Mouse (Mus musculus): ENCODE measurements around the gene P4ha3. TPM values are rescaled to one million over a fixed set of nuclear protein-coding genes. Genes with fewer than 3 reads are reported as not detected.

P4ha3 gene
- polyA plus RNA-seq, 1 experiment from 2014 or later: 1.5 TPM

DNA sequence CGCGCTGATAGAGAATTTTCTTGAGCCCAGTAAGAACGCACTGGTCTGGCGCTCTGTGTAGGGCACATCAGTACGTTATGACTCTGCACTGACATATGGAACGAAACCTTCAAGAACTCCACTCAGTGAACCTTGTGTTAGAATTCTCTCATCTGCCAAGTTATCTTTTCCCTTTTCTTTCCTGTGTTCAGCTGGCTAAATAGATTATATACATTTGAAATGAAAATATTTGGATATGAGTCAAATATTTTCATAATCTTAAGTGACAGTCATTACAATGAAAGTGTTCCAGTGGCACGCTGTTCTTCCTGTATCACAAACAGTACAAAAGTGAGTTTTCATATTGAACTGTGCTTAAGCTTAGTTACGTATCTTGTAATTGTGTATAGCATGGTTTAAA, 13.0 kb upstream of the P4ha3 start:
- ATAC-seq (no peak), DNase-seq (ENCODE audit: low spot score) (no peak)
- no peaks in the 10 kb centered on the region for H3K4me1 ChIP-seq (ENCODE audit: control insufficient read depth, insufficient read depth, low read length)
- WGBS: 95% methylated on average over 8 of the region's 8 CpGs
- no peak overlapping the region for H3K4me3 ChIP-seq (ENCODE audit: low read depth, low read length)
- H3K4me2 ChIP-seq (ENCODE audit: low read length): no peak overlapping the region
- peaks cover 23% of the 10 kb centered on the region for H3K36me3 ChIP-seq (ENCODE audit: control insufficient read depth, insufficient read depth, low read length)
- H3K9ac ChIP-seq (ENCODE audit: low read length): no peak overlapping the region
- H3K27me3 ChIP-seq (replicated peaks; ENCODE audit: control insufficient read depth, insufficient read depth, low read length): no peaks in the 10 kb centered on the region
- no peaks in the 10 kb centered on the region for H3K9me3 ChIP-seq (replicated peaks; ENCODE audit: control insufficient read depth, low read length)
- H3K27ac ChIP-seq (ENCODE audit: low read depth, low read length): no peak overlapping the region

DNA sequence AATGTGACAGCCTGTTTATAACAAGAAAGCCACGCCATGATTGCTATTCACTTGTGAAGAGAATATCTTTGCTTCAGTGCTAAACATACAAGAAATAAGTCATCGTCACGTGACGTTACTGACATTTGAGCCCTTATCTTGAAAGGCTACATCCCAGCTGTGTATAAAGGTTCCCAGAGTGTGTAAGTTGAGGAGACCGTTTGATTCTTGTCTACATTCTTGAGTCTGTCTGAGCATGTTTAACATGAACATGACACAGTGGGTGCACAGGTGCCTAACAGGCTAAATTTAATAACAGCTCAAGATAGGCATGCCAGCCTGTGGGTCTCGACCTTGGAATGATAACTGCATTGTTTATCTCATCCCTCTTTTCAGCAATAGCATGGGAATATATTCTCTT, 10.8 kb upstream of the P4ha3 start:
- Histone ChIP-seq H3K4me3 (ENCODE audit: low read depth, low read length) (no peak overlapping the region), H3K4me1 (ENCODE audit: control insufficient read depth, insufficient read depth, low read length) (no peaks in the 10 kb centered on the region), H3K27ac (ENCODE audit: low read depth, low read length) (no peak overlapping the region), H3K27me3 (replicated peaks; ENCODE audit: control insufficient read depth, insufficient read depth, low read length) (no peaks in the 10 kb centered on the region), H3K9ac (ENCODE audit: low read length) (no peak overlapping the region), H3K9me3 (replicated peaks; ENCODE audit: control insufficient read depth, low read length) (no peaks in the 10 kb centered on the region), H3K36me3 (ENCODE audit: control insufficient read depth, insufficient read depth, low read length) (peaks cover 11% of the 10 kb centered on the region), H3K4me2 (ENCODE audit: low read length) (no peak overlapping the region)
- DNase-seq (ENCODE audit: low spot score) (no peak), ATAC-seq (no peak)
- WGBS: 90% methylated on average over 6 of the region's 6 CpGs

DNA sequence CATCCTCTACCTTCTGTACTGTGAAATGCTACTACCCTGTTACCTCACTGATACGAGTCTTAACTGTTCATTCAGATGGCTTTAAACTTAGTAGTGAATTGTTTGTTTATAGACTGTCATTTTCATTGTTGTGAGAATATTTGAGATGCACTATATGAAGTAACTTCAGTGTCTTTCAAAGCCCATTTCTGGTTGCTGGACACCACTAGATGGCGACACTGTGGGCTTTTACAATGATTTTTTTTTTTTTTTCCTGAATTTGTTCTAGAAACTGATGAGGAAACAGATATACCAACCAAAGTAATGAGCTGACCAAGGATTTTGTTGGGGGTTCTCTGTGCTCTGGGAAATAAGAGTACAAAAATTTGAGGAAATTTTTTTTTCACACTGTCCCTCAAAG, 8.9 kb upstream of the P4ha3 start:
- 51% methylated on average over 2 of the region's 2 CpGs for WGBS
- Histone ChIP-seq H3K4me3 (ENCODE audit: low read depth, low read length) (no peak overlapping the region), H3K9me3 (replicated peaks; ENCODE audit: control insufficient read depth, low read length) (no peaks in the 10 kb centered on the region), H3K4me1 (ENCODE audit: control insufficient read depth, insufficient read depth, low read length) (no peaks in the 10 kb centered on the region), H3K4me2 (ENCODE audit: low read length) (no peak overlapping the region), H3K27me3 (replicated peaks; ENCODE audit: control insufficient read depth, insufficient read depth, low read length) (no peaks in the 10 kb centered on the region), H3K27ac (ENCODE audit: low read depth, low read length) (no peak overlapping the region), H3K9ac (ENCODE audit: low read length) (no peak overlapping the region), H3K36me3 (ENCODE audit: control insufficient read depth, insufficient read depth, low read length) (0 out of 2 replicates have a peak, but pooled peaks cover 10% of the 10 kb centered on the region)
- DNase-seq (ENCODE audit: low spot score) (peak; percentile 36), ATAC-seq (no peak)

DNA sequence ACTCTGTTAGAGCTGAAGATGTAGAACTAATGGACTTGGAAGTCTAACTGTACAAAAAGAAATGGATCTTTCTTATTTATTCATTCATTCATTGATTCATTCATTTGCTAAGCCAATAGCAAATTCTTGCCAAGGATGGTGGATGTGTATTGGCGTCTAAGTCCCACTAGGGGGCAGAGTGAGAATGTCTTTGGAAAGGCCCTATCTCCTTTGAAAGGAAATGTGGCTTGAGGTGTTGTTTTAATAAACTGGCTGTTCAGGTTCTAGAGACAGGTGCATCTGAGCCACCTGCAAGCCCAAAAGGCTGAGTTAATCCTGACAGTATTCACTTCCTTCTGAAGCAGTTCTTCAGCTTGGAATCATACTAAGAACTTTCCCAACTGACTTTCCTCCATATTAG, 5.5 kb upstream of the P4ha3 start:
- ATAC-seq: no peak
- H3K36me3 ChIP-seq (ENCODE audit: control insufficient read depth, insufficient read depth, low read length): 0 out of 2 replicates have a peak, but pooled peaks cover under 1% of the 10 kb centered on the region
- 0% methylated on average over 1 of the region's 1 CpGs for WGBS
- H3K27ac ChIP-seq (ENCODE audit: low read depth, low read length): no peak overlapping the region
- no peaks in the 10 kb centered on the region for H3K4me1 ChIP-seq (ENCODE audit: control insufficient read depth, insufficient read depth, low read length)
- peak; percentile 85 for DNase-seq (ENCODE audit: low spot score)
- no peak overlapping the region for H3K4me3 ChIP-seq (ENCODE audit: low read depth, low read length)
- H3K9me3 ChIP-seq (replicated peaks; ENCODE audit: control insufficient read depth, low read length): no peaks in the 10 kb centered on the region
- 0 out of 2 replicates have a peak, but pooled peaks cover 3% of the 10 kb centered on the region for H3K27me3 ChIP-seq (replicated peaks; ENCODE audit: control insufficient read depth, insufficient read depth, low read length)
- H3K4me2 ChIP-seq (ENCODE audit: low read length): no peak overlapping the region
- H3K9ac ChIP-seq (ENCODE audit: low read length): no peak overlapping the region

DNA sequence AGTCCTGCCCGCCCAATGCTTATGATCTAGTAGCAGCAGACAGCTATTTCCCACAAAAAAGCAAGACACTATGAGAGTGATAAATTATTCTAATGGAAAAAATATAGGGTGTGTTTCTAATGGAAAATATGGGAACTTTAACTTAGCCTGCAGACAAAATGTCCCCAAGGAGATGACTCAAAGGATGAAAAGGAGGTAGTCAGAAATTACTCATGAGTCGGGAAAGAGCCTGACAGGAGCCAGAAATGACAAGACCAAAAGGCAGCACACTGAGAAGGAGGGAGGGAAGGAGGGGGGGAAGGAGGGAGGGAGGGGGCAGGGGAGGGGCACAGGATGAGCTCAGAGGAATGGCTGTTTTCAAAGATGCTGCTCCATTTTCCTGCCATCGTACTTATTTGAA, 3.7 kb upstream of the P4ha3 start:
- Histone ChIP-seq H3K27ac (ENCODE audit: low read depth, low read length) (no peak overlapping the region), H3K36me3 (ENCODE audit: control insufficient read depth, insufficient read depth, low read length) (no peaks in the 10 kb centered on the region), H3K4me2 (ENCODE audit: low read length) (no peak overlapping the region), H3K4me3 (ENCODE audit: low read depth, low read length) (no peak overlapping the region), H3K9me3 (replicated peaks; ENCODE audit: control insufficient read depth, low read length) (no peaks in the 10 kb centered on the region), H3K4me1 (ENCODE audit: control insufficient read depth, insufficient read depth, low read length) (no peaks in the 10 kb centered on the region), H3K9ac (ENCODE audit: low read length) (no peak overlapping the region), H3K27me3 (replicated peaks; ENCODE audit: control insufficient read depth, insufficient read depth, low read length) (peaks cover 9% of the 10 kb centered on the region; the same call in 1 of the 2 replicates)
- WGBS: 35% methylated on average over 3 of the region's 3 CpGs
- ATAC-seq: no peak
- DNase-seq (ENCODE audit: low spot score): peak; percentile 10

DNA sequence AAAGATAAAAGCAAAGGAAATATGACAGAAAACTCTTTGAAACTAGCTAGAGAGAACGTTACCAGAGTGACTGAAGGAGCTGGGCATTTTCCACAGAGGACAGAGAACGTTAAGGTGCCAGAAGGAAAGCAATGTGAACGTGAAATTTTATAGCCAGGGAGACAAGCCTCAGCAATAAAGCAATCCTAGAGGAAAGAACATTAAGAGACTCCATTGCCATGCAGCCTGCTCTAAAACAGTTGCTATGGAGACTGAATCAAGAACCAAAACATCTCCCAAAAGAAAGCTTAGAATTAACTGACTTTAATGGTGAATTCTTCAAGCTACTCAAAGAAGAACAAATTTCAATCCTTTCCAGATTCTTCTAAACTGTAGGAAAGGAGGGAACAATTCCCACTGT, 2.0 kb upstream of the P4ha3 start:
- Histone ChIP-seq H3K4me1 (ENCODE audit: control insufficient read depth, insufficient read depth, low read length) (peaks cover 6% of the 10 kb centered on the region), H3K4me2 (ENCODE audit: low read length) (no peak overlapping the region), H3K36me3 (ENCODE audit: control insufficient read depth, insufficient read depth, low read length) (no peaks in the 10 kb centered on the region), H3K9ac (ENCODE audit: low read length) (no peak overlapping the region), H3K4me3 (ENCODE audit: low read depth, low read length) (no peak overlapping the region), H3K27ac (ENCODE audit: low read depth, low read length) (no peak overlapping the region), H3K27me3 (replicated peaks; ENCODE audit: control insufficient read depth, insufficient read depth, low read length) (peaks cover 9% of the 10 kb centered on the region; the same call in 1 of the 2 replicates), H3K9me3 (replicated peaks; ENCODE audit: control insufficient read depth, low read length) (no peaks in the 10 kb centered on the region)
- DNase-seq (ENCODE audit: low spot score) (peak; percentile 37), ATAC-seq (no peak)
- 34% methylated on average over 3 of the region's 3 CpGs for WGBS

DNA sequence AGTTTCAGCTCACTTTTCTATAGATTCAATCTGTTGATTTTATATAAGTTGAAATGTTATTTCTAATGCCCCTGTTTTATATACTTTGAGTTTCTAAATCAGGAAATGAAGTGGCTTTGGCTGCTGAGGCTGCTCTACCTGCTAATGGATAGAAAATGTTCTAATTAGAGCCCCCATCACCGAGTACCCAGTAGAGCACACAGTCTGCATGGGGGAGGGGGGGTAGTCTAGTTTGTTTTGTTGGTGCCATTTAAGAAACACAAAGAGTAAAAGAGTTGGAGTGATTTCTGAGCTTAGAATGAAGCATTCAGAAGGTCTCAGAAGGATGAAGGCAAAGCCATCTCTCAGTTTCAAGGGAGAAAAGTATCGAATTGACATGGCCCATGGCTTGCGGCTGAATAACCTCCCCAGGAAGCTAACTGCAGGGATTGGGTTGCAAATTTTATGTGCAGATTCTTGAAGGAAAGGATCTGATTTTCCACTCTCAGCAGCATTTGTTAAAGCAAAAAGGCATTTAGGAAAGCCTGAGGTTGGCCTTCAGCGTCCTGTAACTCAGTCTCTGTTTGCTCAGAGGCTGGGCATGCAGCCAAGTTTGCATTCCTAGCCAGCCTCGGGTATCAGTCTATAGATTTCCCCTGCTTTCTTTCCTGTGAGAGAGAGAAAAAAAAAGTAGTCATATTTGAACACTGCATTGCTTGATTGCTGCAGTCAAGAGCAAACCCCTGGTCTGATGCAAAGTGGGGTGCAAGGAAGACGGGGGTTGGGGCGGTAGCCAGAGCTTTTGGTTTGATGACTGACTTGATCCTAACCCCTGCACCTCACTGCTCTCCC, 2.6 kb downstream of the P4ha3 start:
- H3K4me3 ChIP-seq (ENCODE audit: low read depth, low read length): no peak overlapping the region
- peak overlapping the region; percentile 63; the same call in 1 of the 2 replicates for H3K27ac ChIP-seq (ENCODE audit: low read depth, low read length)
- no peaks in the 10 kb centered on the region for H3K9me3 ChIP-seq (replicated peaks; ENCODE audit: control insufficient read depth, low read length)
- DNase-seq (ENCODE audit: low spot score): peak; percentile 88
- H3K27me3 ChIP-seq (replicated peaks; ENCODE audit: control insufficient read depth, insufficient read depth, low read length): peaks cover 9% of the 10 kb centered on the region; the same call in 1 of the 2 replicates
- H3K4me2 ChIP-seq (ENCODE audit: low read length): peak overlapping the region; percentile 34
- ATAC-seq: peak; percentile 77
- peaks cover 14% of the 10 kb centered on the region for H3K4me1 ChIP-seq (ENCODE audit: control insufficient read depth, insufficient read depth, low read length)
- H3K36me3 ChIP-seq (ENCODE audit: control insufficient read depth, insufficient read depth, low read length): no peaks in the 10 kb centered on the region
- H3K9ac ChIP-seq (ENCODE audit: low read length): no peak overlapping the region
- 7% methylated on average over 7 of the region's 7 CpGs for WGBS

DNA sequence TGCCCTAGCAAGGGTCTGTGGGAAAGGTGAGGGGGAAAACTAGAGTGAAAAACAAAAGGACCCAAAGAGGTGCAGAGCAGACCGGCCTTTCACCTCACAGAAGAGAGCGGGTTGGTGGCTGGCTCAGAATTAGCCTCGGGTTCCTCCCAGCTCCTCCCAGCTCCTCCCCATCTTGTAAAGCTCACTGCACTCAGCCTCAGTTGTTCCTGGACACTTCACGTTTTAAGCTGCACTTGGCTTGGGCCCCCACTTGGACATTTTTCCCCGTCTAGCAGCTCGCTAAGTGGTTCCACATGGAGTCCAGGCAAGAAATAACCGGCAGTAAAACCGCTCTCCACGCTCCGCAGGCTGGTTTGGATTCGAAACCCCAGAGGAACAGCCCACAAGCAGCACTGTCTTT, 3.3 kb downstream of the P4ha3 start:
- Histone ChIP-seq H3K27me3 (replicated peaks; ENCODE audit: control insufficient read depth, insufficient read depth, low read length) (peaks cover 9% of the 10 kb centered on the region; the same call in 1 of the 2 replicates), H3K4me3 (ENCODE audit: low read depth, low read length) (no peak overlapping the region), H3K9ac (ENCODE audit: low read length) (no peak overlapping the region), H3K4me1 (ENCODE audit: control insufficient read depth, insufficient read depth, low read length) (peaks cover 14% of the 10 kb centered on the region), H3K27ac (ENCODE audit: low read depth, low read length) (peak overlapping the region; percentile 63; the same call in 1 of the 2 replicates), H3K9me3 (replicated peaks; ENCODE audit: control insufficient read depth, low read length) (no peaks in the 10 kb centered on the region), H3K4me2 (ENCODE audit: low read length) (peak overlapping the region; percentile 34), H3K36me3 (ENCODE audit: control insufficient read depth, insufficient read depth, low read length) (no peaks in the 10 kb centered on the region)
- ATAC-seq: peak; percentile 46
- 33% methylated on average over 11 of the region's 11 CpGs for WGBS
- peak; percentile 13 for DNase-seq (ENCODE audit: low spot score)

DNA sequence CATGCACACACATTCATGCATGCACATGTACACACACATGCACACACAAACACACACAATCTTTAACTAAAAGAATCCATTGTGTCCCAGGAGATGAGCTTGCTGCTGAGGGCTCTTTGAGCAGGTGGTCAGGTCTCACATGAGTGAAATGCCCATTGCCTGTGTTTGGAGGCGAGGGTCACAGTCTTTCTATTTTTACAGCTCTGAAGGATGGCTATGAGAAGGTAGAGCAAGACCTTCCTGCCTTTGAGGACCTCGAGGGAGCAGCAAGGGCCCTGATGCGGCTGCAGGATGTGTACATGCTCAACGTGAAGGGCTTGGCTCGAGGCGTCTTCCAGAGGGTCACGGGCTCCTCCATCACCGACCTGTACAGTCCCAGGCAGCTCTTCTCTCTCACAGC, 8.2 kb downstream of the P4ha3 start:
- Histone ChIP-seq H3K36me3 (ENCODE audit: control insufficient read depth, insufficient read depth, low read length) (no peaks in the 10 kb centered on the region), H3K4me2 (ENCODE audit: low read length) (no peak overlapping the region), H3K9me3 (replicated peaks; ENCODE audit: control insufficient read depth, low read length) (no peaks in the 10 kb centered on the region), H3K27me3 (replicated peaks; ENCODE audit: control insufficient read depth, insufficient read depth, low read length) (no peaks in the 10 kb centered on the region), H3K4me1 (ENCODE audit: control insufficient read depth, insufficient read depth, low read length) (peaks cover 5% of the 10 kb centered on the region), H3K4me3 (ENCODE audit: low read depth, low read length) (no peak overlapping the region), H3K27ac (ENCODE audit: low read depth, low read length) (no peak overlapping the region), H3K9ac (ENCODE audit: low read length) (no peak overlapping the region)
- no peak for ATAC-seq
- WGBS: 83% methylated on average over 8 of the region's 8 CpGs
- no peak for DNase-seq (ENCODE audit: low spot score)
